Mouse (Mus musculus): ENCODE measurements around the gene Guca1b.

- TF ChIP-seq POLR2A (IDR thresholded peaks at IDR 0.05; ENCODE audit: control insufficient read depth, extremely low read depth, insufficient read depth, low read length, poor library complexity) = no peak
- TF ChIP-seq CTCF (IDR thresholded peaks at IDR 0.05; ENCODE audit: borderline replicate concordance, control insufficient read depth, extremely low read depth, insufficient read depth, low read length, poor library complexity) = no peak
These were observed 56.3 kb downstream of the Guca1b start for GRCm38 (mm10) chr17:47441296-47442051.
